Mouse (Mus musculus) spleen, embryonic (tissue): ENCODE measurements around the gene Dpp7.

ENCODE experiments used
- CTCF ChIA-PET: fragments of 350-600 bp; sonication (Branson Sonifier 250); formaldehyde crosslinking; loops from one replicate; lab custom pipeline; 2022; lab: Charles Lee

Gene Dpp7

DNA sequence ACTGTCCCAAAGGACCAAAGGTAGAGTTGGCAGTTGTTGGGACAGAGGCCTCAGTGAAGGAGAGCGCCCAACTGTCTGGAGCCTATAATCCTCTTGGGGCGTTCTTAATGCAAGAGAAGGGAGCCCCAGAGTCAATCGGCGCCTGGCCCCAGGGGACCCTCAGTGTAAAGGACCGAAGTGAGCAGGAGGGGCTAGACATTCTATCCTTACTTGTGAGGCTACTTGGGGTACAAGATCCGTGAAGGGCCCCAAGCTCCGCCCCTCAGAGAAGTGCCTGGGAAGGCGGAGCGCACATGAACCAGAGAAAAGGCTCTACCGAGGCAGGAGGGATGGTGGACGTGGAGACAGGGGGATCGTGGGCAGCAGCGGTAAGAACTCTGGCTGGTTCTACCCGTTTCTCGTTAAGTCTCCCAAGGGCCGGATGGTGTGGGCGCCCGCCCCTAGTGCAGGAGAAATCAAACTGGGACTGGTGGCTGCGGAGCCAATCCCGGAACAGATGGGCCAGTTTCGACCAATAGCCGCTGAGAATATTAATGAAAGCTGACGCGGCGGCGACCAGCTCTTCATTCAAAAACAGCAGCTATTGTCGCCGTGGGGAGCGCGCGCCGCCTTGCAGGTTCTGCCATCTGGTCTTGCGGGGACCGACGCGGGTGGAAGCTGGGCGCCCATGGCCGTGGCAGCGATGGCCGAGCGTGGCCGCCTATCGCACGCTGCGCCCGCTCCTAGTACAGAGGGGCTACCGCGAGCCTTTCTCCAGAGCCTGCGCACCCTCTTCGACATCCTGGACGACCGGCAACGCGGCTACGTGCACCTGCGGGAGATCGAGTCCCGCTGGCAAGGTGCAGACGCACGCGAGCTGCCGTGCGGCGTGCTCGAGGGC, 15.8 kb upstream of the Dpp7 start, which contains the start of gene Sapcd2:
Gene Sapcd2 (plus strand): TSS at position 558 of the 880 bp plus-strand sequence.
- CTCF ChIA-PET: interaction anchor here (0.6 to 0.7 kb wide), 2 partner anchors 10 to 185 kb away, joined by 3 to 6 read pairs; no protein-coding TSS in a partner anchor

DNA sequence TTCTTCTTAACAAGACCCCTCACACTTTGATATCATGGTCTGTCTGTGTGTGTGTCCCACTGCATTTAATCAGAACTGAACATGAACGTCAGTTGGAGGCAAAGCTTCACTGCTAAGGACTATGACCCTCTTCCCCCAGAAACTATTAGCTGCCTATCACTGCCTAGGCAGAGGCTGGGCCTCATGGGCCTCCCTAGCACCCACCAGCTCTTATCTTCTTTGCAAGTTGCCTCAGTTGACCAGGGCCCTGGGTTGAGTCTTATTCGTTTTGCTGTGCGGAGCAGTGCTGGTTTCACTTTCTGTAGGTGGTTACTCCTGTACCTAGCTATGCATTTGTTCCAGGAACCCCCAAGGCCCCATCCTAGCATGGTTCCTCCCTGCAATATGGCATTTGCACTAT, 13.8 kb upstream of the Dpp7 start:
- CTCF ChIA-PET: no interaction called here

DNA sequence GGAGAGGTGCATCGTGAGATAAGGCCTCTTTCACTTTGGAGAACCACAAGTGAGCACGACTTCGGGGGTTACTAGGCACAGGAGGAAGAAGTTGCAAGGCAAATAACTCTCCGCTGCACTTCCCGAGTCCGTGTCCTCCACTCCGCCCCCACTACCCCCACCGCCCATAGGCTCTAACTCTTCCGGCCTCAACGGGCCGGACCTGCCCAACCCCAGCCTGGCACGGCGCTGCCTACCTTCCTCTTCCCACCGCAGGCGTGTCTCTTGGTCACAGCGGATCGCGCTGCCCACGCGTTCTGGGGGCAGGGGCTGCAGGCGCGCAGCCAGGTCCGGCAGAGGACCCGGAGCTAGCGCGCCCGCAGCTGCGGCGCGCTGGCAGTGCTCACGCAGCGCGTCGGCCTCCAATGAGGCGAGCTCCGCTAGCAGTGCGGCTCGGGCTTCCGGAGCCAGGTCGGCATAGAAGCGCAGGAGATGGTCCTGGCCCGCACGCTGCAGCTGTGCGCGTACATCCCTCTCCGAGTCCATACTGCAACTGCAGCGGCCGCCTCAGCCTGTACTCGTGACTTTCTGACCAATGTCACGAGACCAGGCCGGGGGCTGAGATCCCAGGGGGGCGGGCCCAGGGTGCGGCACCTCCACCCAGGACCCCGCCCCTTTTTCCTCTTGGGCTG, 9.1 kb upstream of the Dpp7 start, which contains the start of gene Uap1l1:
Gene Uap1l1 (minus strand): TSS at position 592 of the 671 bp plus-strand sequence.
- CTCF ChIA-PET: interaction anchor here (0.6 kb wide), 2 partner anchors 58 to 132 kb away, joined by 3 read pairs; partner anchors contain the start of gene Fut7

DNA sequence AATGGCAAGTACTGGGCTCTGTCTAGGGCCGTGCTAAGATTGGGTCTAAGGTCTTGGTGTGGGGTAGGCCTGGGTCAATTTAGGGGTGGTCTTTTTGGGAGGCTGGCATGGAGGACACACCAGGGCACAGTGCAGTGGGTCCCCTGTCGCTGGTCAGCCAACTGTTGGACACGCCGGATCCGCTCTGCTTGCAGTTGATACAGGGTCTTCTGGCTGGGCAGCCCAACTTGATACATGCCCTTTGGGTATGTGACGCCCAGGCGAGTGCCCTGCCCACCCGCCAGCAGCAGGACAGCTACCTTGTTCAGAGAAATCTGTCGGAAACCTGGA, 8.6 kb upstream of the Dpp7 start:
- CTCF ChIA-PET: interaction anchor here (0.6 kb wide), 1 partner anchor 132 kb away, joined by 3 read pairs; no protein-coding TSS in a partner anchor

DNA sequence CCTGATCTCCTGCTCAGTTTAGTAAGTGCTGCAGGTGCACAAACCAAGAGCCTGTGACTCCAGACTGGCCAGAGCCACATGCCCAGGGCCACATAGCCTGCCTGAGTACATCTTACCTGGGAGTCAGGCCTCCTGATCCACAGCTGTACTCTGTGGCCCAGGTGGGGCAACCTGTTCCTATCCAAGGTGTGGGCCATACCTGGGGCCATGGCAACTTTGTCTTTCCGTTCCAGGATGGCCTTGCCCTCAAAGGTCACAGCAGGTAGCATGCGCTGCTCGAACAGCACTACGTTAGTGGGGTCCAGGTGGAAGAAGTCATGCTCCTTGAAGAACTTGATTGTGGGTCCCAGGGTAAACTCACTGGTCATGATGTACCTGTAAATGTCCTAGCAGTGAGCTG, 8.2 kb upstream of the Dpp7 start:
- CTCF ChIA-PET: no interaction called here

DNA sequence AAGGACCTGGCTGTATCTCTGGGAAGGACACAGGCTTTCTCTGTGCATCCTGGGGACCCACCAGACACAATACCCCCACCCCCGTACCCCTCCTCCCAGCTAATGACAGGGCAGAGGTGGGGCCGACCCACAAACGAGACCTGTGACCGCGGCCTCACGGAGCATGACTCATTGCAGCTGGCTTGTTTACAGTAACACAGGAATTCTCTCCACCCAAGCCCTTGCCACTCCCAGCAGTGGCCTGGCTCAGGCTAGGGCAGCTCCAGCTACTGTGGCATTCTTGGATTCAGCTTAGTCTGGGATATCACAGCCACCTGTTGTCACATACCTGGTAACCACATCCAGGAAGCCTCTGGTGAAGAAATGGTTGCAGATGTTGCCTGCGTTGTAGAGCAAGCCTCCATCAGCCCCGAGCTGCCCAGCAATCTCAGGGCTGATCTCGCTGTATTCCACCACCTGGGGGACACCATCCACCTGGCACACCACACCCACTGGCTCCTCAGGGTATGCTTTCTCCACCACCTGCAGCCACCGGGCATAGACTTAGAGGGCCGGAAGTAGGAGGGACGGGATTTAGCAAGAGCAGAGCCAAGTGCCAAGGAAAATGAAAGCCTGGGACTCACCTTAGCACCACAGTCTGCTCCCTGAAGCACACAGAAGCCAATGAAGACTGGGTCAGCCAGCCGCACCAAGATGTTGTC, 7.5 kb upstream of the Dpp7 start:
- CTCF ChIA-PET: no interaction called here

DNA sequence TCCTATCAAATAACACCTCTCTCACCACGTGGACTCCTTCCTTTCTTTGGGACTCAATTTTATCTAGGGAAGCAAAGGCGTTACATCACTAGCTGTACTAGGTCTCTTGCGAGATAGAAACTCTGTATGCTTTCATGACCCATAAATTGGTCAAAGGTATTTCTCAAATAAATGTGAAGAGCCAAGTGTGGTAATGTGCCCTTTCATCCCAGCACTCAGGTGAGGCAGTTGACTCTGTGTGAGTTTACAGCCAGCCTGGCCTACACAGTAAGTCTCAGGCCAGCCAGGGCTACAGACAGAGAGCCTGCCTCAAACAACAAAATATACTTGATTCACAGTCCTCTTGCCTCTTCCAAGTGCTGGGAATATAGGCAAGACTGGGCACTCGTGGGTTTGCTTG, 3.7 kb upstream of the Dpp7 start:
- CTCF ChIA-PET: no interaction called here

DNA sequence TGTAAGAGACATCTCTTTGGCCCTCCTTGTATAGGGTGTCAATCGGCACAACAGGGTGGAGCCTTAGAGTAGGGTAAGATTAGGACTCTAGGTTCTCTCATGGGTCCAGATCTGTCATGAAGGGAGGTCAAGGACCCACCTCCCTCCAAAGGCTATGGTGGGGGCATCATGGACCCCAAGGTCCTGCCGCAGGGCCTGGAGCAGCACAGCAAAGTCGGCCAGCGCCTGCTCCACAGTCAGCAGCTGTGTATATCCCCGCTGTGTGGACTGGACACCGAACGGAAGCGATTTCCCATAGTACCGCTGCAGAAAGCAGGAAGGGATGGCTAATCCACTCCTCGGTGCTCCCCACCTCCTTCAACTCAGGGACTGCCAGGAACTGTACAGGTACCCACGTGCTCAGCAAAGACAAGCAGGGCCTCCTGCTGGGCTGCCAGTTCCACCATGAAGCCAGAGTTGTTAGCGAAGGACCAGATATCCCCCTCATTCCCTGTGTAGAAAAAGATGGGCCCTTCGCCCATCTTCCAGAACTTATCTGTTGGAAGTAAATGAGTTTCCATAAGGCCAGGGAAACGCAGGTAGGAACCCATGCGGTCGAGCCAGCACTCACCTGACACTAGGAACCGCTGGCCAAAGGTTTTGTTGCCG, 616 bp downstream of the Dpp7 start:
- CTCF ChIA-PET: no interaction called here

DNA sequence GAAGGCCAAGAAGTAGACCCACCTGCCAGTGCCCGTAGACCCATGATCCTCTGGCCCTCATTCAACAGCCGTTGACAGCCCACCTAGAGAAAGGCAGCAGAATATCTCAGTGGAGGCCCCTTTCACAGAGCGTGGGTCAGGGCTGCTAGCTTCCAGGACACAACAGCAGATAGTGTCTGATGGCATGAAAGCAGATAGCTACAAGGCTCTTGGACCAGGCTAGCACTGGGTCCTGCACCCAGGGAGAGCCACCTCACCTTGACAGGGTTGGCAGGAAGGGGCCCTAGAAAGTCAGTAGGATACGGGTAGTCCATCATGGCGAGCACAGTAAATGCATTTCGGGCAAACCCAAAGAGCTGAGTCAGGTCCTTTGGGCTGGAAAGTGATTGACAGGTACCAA, 1.9 kb downstream of the Dpp7 start:
- CTCF ChIA-PET: no interaction called here

DNA sequence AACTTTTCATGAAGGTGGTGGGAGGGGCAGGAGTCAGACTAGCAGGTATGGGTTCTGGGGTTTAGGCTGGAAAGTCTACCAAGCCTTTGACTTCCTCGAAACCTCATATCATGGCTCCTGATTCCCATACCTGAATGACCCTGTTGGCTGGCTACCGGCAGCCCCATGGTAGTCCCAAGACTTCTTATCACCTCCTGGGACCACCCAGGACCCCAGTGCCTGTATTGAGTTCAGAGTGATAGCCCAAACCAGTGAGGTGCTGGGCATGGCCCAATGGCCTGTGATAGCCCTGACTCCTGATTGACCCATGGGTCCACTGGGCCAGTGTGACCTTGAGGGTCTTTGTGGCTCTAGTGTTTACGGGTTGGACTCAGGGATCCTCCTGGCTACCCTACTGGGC, 5.5 kb downstream of the Dpp7 start:
- CTCF ChIA-PET: no interaction called here

DNA sequence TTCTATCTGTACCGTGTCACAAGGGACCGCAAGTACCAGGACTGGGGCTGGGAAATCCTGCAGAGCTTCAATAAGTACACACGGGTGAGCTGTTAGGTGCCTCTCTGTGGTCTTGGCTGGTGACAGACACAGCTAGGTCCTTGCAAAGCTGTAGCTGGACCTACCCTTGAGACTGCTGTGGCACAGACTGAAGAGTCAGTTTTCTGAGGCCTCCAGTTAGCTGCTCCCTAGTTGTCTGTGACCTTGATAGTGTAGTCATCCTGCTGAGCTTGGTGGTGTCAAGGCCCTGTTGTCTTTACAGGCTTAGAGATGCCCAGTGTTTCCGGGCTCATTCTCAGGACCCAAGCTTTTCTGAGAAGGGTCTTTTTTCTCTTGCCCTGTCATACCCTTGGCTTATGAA, 6.7 kb downstream of the Dpp7 start:
- CTCF ChIA-PET: no interaction called here

DNA sequence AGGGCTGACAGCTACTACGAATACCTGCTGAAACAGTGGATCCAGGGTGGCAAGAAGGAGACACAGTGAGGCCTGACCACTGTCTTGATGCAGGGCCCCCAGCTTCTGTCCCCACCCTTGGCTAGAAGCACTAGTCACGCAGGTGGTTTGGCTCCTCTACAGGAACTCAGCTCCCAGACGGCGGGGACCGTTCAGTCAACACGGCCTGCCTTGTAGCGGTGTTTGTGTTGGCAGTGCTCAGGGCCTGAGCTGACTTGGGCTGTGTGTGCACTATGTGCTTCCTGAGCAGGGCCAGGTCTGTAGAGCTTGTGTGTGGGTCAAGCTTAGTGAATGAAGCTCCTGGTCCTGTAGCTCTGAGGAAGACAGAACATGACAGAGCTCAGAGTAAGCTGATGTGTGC, 8.0 kb downstream of the Dpp7 start:
- CTCF ChIA-PET: interaction anchor here (1.0 kb wide), 1 partner anchor 12 kb away, joined by 5 read pairs; no protein-coding TSS in a partner anchor

DNA sequence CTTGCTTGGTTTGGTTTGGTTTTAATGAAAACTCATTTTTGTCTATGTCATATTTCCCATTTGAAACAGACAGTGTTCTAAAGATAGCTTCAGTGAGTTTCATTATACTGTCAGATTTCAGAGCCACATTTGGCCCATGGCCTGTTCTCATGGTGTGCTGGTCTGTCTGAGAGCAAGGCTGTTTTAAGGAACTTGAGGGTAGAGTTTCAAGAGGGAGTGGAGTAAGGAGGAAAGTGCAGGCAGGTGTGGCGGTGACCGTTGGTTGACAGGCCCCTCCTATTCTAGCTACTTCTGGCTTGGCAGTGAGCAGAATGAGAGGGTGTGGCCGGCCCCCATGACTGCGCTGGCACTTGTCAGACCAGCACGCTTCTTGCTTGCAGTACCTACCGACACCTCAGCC, 17.9 kb downstream of the Dpp7 start:
- CTCF ChIA-PET: interaction anchor here (0.5 kb wide), 1 partner anchor 9 kb away, joined by 3 read pairs; no protein-coding TSS in a partner anchor

DNA sequence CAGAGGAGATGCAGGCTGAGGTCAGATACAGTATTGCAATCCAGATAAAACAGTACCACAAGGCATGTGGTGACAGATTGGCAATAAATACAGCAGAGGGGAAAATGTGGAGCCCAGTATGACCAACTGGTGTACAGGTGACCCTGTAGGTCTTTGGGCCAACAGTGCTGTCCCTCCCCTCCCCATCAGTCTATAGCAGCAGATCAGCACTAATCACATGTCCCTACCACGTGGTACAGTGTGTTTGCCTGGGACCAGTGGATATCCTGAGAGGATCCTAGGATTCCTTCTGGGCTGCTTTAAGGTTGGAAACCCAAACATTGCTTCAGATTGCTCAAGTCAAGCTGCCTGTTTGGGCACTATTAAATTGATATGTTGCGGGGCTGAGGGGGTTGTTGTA, 22.6 kb downstream of the Dpp7 start:
- CTCF ChIA-PET: no interaction called here

DNA sequence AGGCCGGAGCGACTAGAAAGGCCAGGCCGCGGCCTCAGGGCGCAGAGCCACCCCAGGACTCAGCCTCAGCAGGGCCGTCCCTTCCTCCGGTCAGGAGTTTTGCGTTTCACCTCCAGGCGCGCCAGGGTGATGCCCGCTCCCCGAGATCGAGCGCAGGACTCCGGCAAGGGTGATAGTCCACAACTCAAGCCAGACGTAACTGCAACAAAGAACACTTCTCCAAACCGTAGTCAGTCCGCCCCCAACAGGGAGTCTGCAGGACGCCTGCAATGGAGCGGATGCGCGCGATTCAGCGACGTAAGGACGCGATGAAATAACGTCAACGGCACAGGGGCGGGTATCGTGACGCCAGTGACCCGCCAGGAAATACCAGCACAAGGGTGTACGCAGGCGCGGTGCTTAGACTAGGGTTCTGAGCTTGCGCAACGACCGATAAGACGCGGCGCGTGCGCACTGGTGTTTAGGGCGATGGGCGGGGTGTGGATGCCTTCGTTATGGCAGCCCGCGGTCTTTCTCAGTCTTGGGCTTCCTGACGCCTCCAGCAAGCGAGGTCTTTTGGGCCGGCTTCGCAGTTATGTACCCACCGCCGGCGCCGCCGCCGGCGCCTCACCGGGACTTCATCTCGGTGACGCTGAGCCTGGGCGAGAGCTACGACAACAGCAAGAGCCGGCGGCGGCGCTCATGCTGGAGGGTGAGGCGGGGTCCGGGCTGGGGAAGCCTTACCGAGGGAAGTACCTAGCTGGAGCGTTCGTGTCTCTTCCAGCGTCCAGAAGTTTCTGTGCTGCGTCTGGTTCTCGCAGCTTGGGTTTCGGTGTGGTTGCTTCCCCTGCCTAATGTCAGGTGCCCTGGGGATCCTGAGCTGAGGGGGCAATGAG, 23.6 kb downstream of the Dpp7 start, which contains the start of gene Man1b1:
Gene Man1b1 (plus strand): TSS at position 53 of the 875 bp plus-strand sequence.
- CTCF ChIA-PET: no interaction called here

DNA sequence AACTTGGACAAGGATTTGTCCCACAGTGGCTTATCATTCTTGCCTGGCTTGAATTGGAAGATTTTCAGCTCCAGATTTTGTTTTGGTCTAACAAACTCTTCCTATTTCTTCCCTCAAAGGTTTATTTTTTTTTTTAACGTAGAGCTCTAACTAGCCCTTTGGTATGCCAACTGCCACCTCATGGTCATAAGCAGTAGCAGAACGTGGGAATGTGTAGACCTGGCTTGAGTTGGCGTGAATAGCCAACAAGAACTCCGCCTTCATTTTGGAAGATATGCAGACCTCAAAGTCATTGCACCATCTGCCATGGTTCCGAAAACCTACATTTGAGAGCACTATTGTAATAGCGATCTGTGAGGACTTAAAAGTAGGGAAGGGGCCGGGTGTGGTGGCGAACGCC, 24.7 kb downstream of the Dpp7 start:
- CTCF ChIA-PET: no interaction called here

DNA sequence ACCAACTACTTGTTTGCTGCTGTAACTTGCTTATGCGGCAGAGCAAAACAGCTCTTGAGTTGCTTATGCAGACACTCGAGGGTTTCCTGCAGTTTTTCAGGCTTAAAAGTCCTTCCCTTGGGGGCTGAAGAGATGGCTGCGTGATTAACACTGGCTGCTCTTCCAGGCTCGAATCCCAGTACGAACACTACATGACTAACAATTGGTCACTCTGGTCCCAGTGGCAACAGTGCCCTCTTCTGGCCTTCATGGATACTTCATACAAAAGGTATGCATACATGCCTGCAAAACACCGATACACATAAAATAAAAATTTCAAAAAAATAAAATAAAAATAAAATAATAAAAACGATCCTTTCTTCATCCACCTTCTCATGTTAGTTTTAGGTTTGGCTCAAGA, 27.7 kb downstream of the Dpp7 start:
- CTCF ChIA-PET: no interaction called here

DNA sequence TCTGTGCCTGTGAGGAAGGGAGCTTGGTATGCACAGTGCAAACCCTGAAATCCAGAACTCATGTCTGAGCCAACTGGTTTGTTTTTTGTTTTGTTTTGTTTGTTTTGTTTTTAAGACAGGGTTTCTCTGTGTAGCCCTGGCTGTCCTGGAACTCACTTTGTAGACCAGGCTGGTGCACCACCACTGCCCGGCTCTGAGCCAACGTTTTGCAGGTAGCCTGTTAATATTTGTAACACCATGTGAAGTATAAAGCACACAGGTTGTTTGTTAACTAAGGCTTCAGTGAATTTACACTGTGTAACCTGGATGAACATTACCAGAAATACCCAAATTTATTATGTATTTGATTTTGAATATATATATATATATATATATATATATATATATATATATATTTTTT, 30.1 kb downstream of the Dpp7 start:
- CTCF ChIA-PET: interaction anchor here (0.7 kb wide), 1 partner anchor 11 kb away, joined by 7 read pairs; no protein-coding TSS in a partner anchor

DNA sequence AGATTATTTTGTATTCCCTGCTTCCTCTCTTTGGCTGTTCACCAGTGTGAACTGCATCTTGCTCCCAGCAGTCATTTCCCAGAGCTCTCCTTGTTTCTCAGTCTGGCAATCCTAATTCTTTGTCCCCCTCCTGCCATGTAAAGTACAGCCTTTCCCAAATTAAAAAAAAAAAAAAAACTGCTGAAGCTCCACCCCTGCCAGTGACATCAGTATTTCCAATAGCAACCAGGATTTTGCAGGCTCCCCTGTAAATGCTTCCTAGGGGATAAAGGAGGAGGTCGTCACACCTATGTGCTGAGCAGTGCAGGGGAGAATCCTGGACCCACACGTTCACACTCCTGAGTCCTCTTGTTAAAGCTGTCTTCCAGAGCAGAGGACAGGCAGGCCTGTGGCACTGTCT, 36.1 kb downstream of the Dpp7 start:
- CTCF ChIA-PET: no interaction called here
